Mouse (Mus musculus) MEL (cell line): Measurements from ENCODE around the gene Hyou1. TPM values are rescaled to one million over a fixed set of nuclear protein-coding genes. Genes with fewer than 3 reads are reported as not detected.

Experiments used
- DNase-seq: peaks from one replicate; pipeline ENCODE4 v3.0.0; 2011; ENCODE audit warnings: low read depth, low spot score
- H3K27ac ChIP-seq: 2 replicates; pipeline ENCODE4 v1.5.1; 2012; ENCODE audit warnings: low read depth, mild to moderate bottlenecking, control low read depth, low read length, moderate library complexity; ENCODE audit not compliant: control insufficient read depth
- H3K27me3 ChIP-seq, 2 experiments: fragments of 150-350 bp in 1 of 2; sonication (generic) in 1 of 2; 2 replicates each; pipeline ENCODE4 v1.6.1; 2012; ENCODE audit warnings: low read length in 2 of 2, mild to moderate bottlenecking in 2 of 2, improper control_type of control experiment in 1 of 2, moderate library complexity in 1 of 2; ENCODE audit not compliant: insufficient read depth in 2 of 2, control insufficient read depth in 1 of 2
- H3K36me3 ChIP-seq, 2 experiments: 2 replicates each; pipeline ENCODE4 v1.6.1; 2012 to 2014; ENCODE audit warnings: low read length in 2 of 2, improper control_type of control experiment in 1 of 2, inconsistent platforms in 1 of 2, mild to moderate bottlenecking in 1 of 2; ENCODE audit not compliant: insufficient read depth in 2 of 2, control insufficient read depth in 1 of 2
- H3K4me1 ChIP-seq, 2 experiments: fragments of 150-350 bp in 1 of 2; sonication (generic) in 1 of 2; 2 replicates each; pipeline ENCODE4 v1.6.1; 2012; ENCODE audit warnings: low read length in 2 of 2, improper control_type of control experiment in 1 of 2, mild to moderate bottlenecking in 1 of 2; ENCODE audit not compliant: insufficient read depth in 2 of 2, control insufficient read depth in 1 of 2
- H3K4me3 ChIP-seq, 2 experiments: fragments of 150-350 bp in 1 of 2; sonication (generic) in 1 of 2; 2 replicates each; pipeline ENCODE4 v1.5.1; 2012; ENCODE audit warnings: low read depth in 2 of 2, low read length in 2 of 2, mild to moderate bottlenecking in 2 of 2, moderate library complexity in 2 of 2, control low read depth in 1 of 2, improper control_type of control experiment in 1 of 2; ENCODE audit not compliant: control insufficient read depth in 1 of 2, insufficient read depth in 1 of 2
- H3K79me2 ChIP-seq: 2 replicates; pipeline ENCODE4 v1.6.1; 2012; ENCODE audit warnings: mild to moderate bottlenecking, low read length, moderate library complexity; ENCODE audit not compliant: control insufficient read depth, poor library complexity, insufficient read depth
- H3K9ac ChIP-seq: 2 replicates; pipeline ENCODE4 v1.6.1; 2012; ENCODE audit warnings: low read depth, mild to moderate bottlenecking, control low read depth, low read length, moderate library complexity; ENCODE audit not compliant: control insufficient read depth, poor library complexity, severe bottlenecking
- H3K9me3 ChIP-seq: fragments of 150-350 bp; sonication (generic); replicated peaks from 2 replicates; pipeline ENCODE4 v1.6.1; 2012; ENCODE audit warnings: mild to moderate bottlenecking, low read length, improper control_type of control experiment, moderate library complexity; ENCODE audit not compliant: insufficient read depth
- CHD1 ChIP-seq: IDR thresholded peaks from 2 replicates; pipeline ENCODE4 v1.6.1; 2012; ENCODE audit warnings: low read depth, mild to moderate bottlenecking, inconsistent platforms, low read length, improper control_type of control experiment
- CTCF ChIP-seq, 3 experiments: IDR thresholded peaks in 2 of 3; conservative IDR thresholded peaks in 1 of 3; 2 replicates each; pipeline ENCODE4 v1.5.1; 2011 to 2012; ENCODE audit warnings: low read length in 3 of 3, low read depth in 2 of 3, mild to moderate bottlenecking in 2 of 3, improper control_type of control experiment in 1 of 3, inconsistent platforms in 1 of 3, mixed read lengths in 1 of 3, moderate library complexity in 1 of 3; ENCODE audit not compliant: control insufficient read depth in 1 of 3, insufficient read depth in 1 of 3, poor library complexity in 1 of 3, severe bottlenecking in 1 of 3
- EP300 ChIP-seq, 2 experiments: IDR thresholded peaks; 2 replicates each; pipeline ENCODE4 v1.6.1; 2011; ENCODE audit warnings: improper control_type of control experiment in 2 of 2, low read length in 2 of 2, low read depth in 1 of 2, mild to moderate bottlenecking in 1 of 2
- ETS1 ChIP-seq: IDR thresholded peaks from 2 replicates; pipeline ENCODE4 v1.6.1; 2012; ENCODE audit warnings: low read depth, mild to moderate bottlenecking, inconsistent platforms, low read length, improper control_type of control experiment, moderate library complexity
- GABPA ChIP-seq: IDR thresholded peaks from 2 replicates; pipeline ENCODE4 v1.6.1; 2012; ENCODE audit warnings: low read depth, mild to moderate bottlenecking, inconsistent platforms, low read length, improper control_type of control experiment, moderate library complexity
- GATA1 ChIP-seq: IDR thresholded peaks from 2 replicates; pipeline ENCODE4 v1.6.1; 2011; ENCODE audit warnings: low read depth, low read length, improper control_type of control experiment
- HCFC1 ChIP-seq: IDR thresholded peaks from 2 replicates; pipeline ENCODE4 v1.6.1; 2012; ENCODE audit warnings: low read depth, mild to moderate bottlenecking, inconsistent platforms, low read length, improper control_type of control experiment, moderate library complexity
- JUND ChIP-seq: IDR thresholded peaks from 2 replicates; pipeline ENCODE4 v1.6.1; 2011; ENCODE audit warnings: low read depth, mild to moderate bottlenecking, improper control_type of control experiment, low read length
- MAX ChIP-seq: IDR thresholded peaks from 2 replicates; pipeline ENCODE4 v1.6.1; 2011; ENCODE audit warnings: low read length, improper control_type of control experiment
- MAZ ChIP-seq: IDR thresholded peaks from 2 replicates; pipeline ENCODE4 v1.6.1; 2012; ENCODE audit warnings: low read depth, mild to moderate bottlenecking, inconsistent platforms, low read length, improper control_type of control experiment
- MEF2A ChIP-seq: IDR thresholded peaks from 2 replicates; pipeline ENCODE4 v1.6.1; 2014; ENCODE audit warnings: low read depth, mild to moderate bottlenecking, inconsistent platforms, low read length, improper control_type of control experiment; ENCODE audit not compliant: poor library complexity, insufficient replicate concordance, severe bottlenecking; ENCODE audit errors: extremely low read depth
- MYC ChIP-seq: IDR thresholded peaks from 2 replicates; pipeline ENCODE4 v1.6.1; 2011; ENCODE audit warnings: low read depth, mild to moderate bottlenecking, low read length, improper control_type of control experiment, moderate library complexity
- NRF1 ChIP-seq: IDR thresholded peaks from 2 replicates; pipeline ENCODE4 v1.6.1; 2014; ENCODE audit warnings: low read depth, mild to moderate bottlenecking, inconsistent platforms, low read length, improper control_type of control experiment, moderate library complexity; ENCODE audit not compliant: poor library complexity, insufficient read depth, severe bottlenecking
- POLR2A ChIP-seq, 2 experiments: IDR thresholded peaks; 2 replicates each; pipeline ENCODE4 v1.6.1; 2011 to 2012; ENCODE audit warnings: low read length in 2 of 2, mild to moderate bottlenecking in 2 of 2, control low read depth in 1 of 2, improper control_type of control experiment in 1 of 2, low read depth in 1 of 2, moderate library complexity in 1 of 2; ENCODE audit not compliant: control insufficient read depth in 1 of 2, insufficient read depth in 1 of 2, poor library complexity in 1 of 2
- POLR2AphosphoS5 ChIP-seq: IDR thresholded peaks from 2 replicates; pipeline ENCODE4 v1.6.1; 2012; ENCODE audit warnings: low read depth, borderline replicate concordance, mild to moderate bottlenecking, inconsistent platforms, low read length, moderate library complexity, mixed read lengths
- RAD21 ChIP-seq: IDR thresholded peaks from 2 replicates; pipeline ENCODE4 v1.6.1; 2011; ENCODE audit warnings: mild to moderate bottlenecking, low read depth, low read length, improper control_type of control experiment
- RCOR1 ChIP-seq: IDR thresholded peaks from 2 replicates; pipeline ENCODE4 v1.6.1; 2012; ENCODE audit warnings: low read depth, mild to moderate bottlenecking, inconsistent platforms, low read length, improper control_type of control experiment
- TBP ChIP-seq: IDR thresholded peaks from 2 replicates; pipeline ENCODE4 v1.8.0; 2011; ENCODE audit warnings: low read depth, low read length, improper control_type of control experiment
- TCF12 ChIP-seq: IDR thresholded peaks from 2 replicates; pipeline ENCODE4 v1.6.1; 2014; ENCODE audit warnings: low read depth, mild to moderate bottlenecking, inconsistent platforms, low read length, improper control_type of control experiment, moderate library complexity
- USF1 ChIP-seq: IDR thresholded peaks from 2 replicates; pipeline ENCODE4 v1.6.1; 2014; ENCODE audit warnings: low read depth, mild to moderate bottlenecking, inconsistent platforms, low read length, improper control_type of control experiment, moderate library complexity
- polyA plus RNA-seq, 2 experiments: library from polyadenylated mRNA; stranded (reverse) in 1 of 2; unstranded in 1 of 2; fragments of >175 nt in 1 of 2; fragments of >200 nt in 1 of 2; gene quantifications; 2 replicates each; pipeline versions ENCODE4 v1.2.1 to v1.2.4; 2012; ENCODE audit warnings: low replicate concordance in 2 of 2, low read depth in 1 of 2; ENCODE audit not compliant: insufficient read length in 2 of 2, insufficient read depth in 1 of 2, missing spikeins in 1 of 2
- total RNA-seq: library from RNA; depleted of rRNA; stranded (reverse); fragments of 300-350 nt; gene quantifications from 2 replicates; pipeline ENCODE4 v1.2.3, GENCODE M21; 2012

Hyou1 gene
- total and polyA plus RNA-seq, 3 experiments = 160 to 186 TPM; not detected in 1

DNA sequence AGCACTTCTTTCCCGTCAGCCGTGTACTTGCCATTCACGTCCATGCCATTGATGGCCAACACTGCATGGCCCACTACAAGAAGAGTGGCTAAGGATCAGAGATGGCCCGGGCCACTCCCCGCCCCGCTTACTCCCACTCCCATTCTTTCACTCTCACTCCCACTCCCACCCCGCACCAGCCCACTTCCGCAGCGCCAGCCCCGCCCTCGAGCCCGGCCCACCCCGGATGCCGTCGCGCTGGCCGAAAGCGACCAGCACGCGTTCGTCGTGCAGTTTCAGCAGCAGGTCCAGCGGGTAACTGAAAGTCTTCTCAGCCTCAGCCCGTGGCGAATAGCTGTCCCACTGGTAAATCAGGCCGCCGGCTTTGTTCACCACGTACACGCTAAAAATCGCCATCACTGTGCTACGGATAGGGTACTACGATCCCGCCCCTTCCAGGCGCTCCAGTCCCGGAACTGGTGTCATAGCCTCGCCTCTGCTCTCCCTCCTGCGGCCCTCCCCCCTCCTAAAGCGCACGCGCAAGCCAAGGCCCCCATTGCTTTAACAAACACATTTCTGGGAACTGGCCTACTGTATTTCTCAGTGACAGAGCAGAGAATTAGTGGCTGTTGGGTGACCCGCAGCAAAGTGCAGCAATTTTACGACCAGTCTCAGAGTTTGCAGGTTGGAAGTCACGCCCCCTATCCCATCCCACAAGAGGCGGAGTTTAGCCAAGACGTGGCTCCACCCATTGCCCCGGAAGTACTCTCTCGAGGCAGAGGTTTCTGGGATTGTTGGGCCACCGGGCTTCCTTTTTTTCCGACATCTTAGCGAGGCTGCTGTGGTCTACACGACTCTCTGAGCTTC is 27.8 kb downstream of the Hyou1 start, which contains the start of the genes Rps25 and Trappc4 (continued):
- TF ChIP-seq RAD21 = no peak
- TF ChIP-seq RCOR1 = no peak
- TF ChIP-seq MAZ = peak; percentile 43; the same call in 1 of the 2 replicates
- TF ChIP-seq EP300 (IDR thresholded peaks at IDR 0.05; ENCODE audit: low read depth in 1 of 2, low read length in 2 of 2) = 0 out of 4 replicates have a peak, but pooled peaks of 1 of the 2 experiments have one; percentile 2
- no peak for TF ChIP-seq GATA1
- peak; percentile 90 for TF ChIP-seq HCFC1
- peak; percentile 53; the same call in 1 of the 2 replicates for TF ChIP-seq TCF12
- TF ChIP-seq CHD1 = no peak
- TF ChIP-seq POLR2AphosphoS5 = 0 out of 2 replicates have a peak, but pooled peaks have one; percentile 28
- no peak; the same call in 1 of the 2 replicates for TF ChIP-seq MEF2A
- no peak for TF ChIP-seq GABPA
- TF ChIP-seq POLR2A (IDR thresholded peaks at IDR 0.05; ENCODE audit: control insufficient read depth in 1 of 2, insufficient read depth in 1 of 2, low read depth in 1 of 2, low read length in 2 of 2, poor library complexity in 1 of 2) = peak; percentile 74 to 86
- 0 out of 2 replicates have a peak, but pooled peaks have one; percentile 33 for TF ChIP-seq ETS1
- peak; percentile 80 for TF ChIP-seq NRF1
- no peak for TF ChIP-seq JUND
- no peak for TF ChIP-seq CTCF (IDR thresholded peaks at IDR 0.05 in 2 of 3, conservative IDR thresholded peaks at IDR 0.05 in 1 of 3; ENCODE audit: control insufficient read depth in 1 of 3, insufficient read depth in 1 of 3, low read depth in 2 of 3, low read length in 3 of 3, poor library complexity in 1 of 3, severe bottlenecking in 1 of 3)

DNA sequence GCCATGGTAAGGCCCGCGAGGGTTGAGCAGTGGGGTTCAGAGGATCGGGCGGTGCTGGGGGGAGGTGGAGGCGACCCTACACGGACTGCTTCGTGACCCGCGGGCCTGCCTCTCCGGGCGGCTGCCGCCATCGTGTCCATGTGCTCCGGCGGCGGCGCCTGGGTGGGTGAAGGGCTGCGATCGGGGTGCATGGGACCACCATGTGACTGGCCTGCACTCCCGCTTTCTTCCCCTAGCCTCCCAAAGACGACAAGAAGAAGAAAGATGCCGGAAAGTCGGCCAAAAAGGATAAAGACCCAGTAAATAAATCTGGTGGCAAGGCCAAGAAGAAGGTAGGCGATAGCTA is 28.4 kb downstream of the Hyou1 start:
- H3K79me2 ChIP-seq = peaks cover 29% of the 10 kb centered on the region
- H3K27ac ChIP-seq = peak overlapping the region; percentile 97
- H3K9me3 ChIP-seq = no peaks in the 10 kb centered on the region
- DNase-seq = no peak
- TF ChIP-seq RCOR1 (no peak), POLR2A (IDR thresholded peaks at IDR 0.05; ENCODE audit: control insufficient read depth in 1 of 2, insufficient read depth in 1 of 2, low read depth in 1 of 2, low read length in 2 of 2, poor library complexity in 1 of 2) (0 out of 4 replicates have a peak, but pooled peaks of 1 of the 2 experiments have one; percentile 3), MYC (peak; percentile 78; the same call in 1 of the 2 replicates), USF1 (0 out of 2 replicates have a peak, but pooled peaks have one; percentile 7), GATA1 (no peak), TBP (peak; percentile 1; the same call in 1 of the 2 replicates), MEF2A (peak; percentile 5; the same call in 1 of the 2 replicates), MAX (peak; percentile 89; the same call in 1 of the 2 replicates)
- TF ChIP-seq, all 39 proteins: peak for 6
- Histone ChIP-seq H3K27me3 (no peaks in the 10 kb centered on the region), H3K9ac (peak overlapping the region; percentile 95), H3K4me3 (peak overlapping the region; percentile 90 to 92), H3K36me3 (peaks cover 13 to 44% of the 10 kb centered on the region in 2 experiments), H3K4me1 (peaks cover 0 to 33% of the 10 kb centered on the region in 2 experiments; a peak in 2 of 4 replicates)
